ENCODE assay signal across 17 mouse cellular contexts in the genomic region with DNA sequence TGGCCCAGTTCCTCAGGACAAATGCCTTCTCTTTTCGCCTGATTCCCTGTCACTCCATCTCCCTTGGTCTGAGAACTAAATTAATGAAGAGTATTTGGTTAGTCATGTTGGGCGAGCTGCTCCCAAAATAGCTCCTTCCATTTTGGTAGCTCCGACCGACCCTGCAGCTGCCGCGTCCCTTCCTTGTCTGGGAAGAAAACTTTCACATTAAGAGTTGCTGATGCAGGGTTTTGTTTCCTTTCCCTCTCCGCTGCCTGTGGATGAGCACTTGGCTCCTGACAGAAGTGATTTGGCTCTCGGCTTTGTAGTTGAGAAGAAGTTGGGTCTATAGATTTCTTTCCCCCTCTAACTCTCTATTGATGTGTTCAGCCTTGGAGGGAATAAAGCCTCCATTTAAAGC.
A peak's percentile ranks its signal among the peaks of the same experiment; 100 is the strongest.
DNase-seq lines count a peak whose midpoint lies in the region; ATAC-seq and TF ChIP-seq lines count a peak whose summit lies in the region.
"Had no signal": no experiment of that assay in that cellular context is flagged by ENCODE, and none has a peak within 500 bp of the region (broad histone marks: within the 10 kb centered on the region; RNA-seq: fewer than 3 reads in every experiment).

No protein-coding gene starts in this region.

- H3K4me2 ChIP-seq in heart, embryonic 12.5 days = peak overlapping the region; percentile 54
- H3K4me2 ChIP-seq: limb, embryonic 13.5 days; neural tube, embryonic 12.5 days; stomach, embryonic 15.5 days had no signal

- intact Hi-C loops in gastrocnemius, adult 2 months (cut with DNase I) = no loop called here
- intact Hi-C loops in gastrocnemius, postnatal 36 days (cut with DNase I) = no loop called here

- no peaks in the 10 kb centered on the region for H3K27me3 ChIP-seq in heart, embryonic 12.5 days (replicated peaks)
- H3K27me3 ChIP-seq in thymus, adult 2 months (ENCODE audit: control insufficient read depth, insufficient read depth, low read length) = no peaks in the 10 kb centered on the region
- H3K27me3 ChIP-seq: limb, embryonic 13.5 days; neural tube, embryonic 12.5 days; stomach, embryonic 15.5 days had no signal

- 0 out of 2 replicates have a peak, but pooled peaks cover 6% of the 10 kb centered on the region for H3K4me1 ChIP-seq in heart, embryonic 12.5 days (replicated peaks)
- peaks cover 9% of the 10 kb centered on the region for H3K4me1 ChIP-seq in olfactory bulb, adult 2 months (ENCODE audit: control insufficient read depth, insufficient read depth, low read length)
- no peaks in the 10 kb centered on the region for H3K4me1 ChIP-seq in thymus, adult 2 months (replicated peaks; ENCODE audit: control insufficient read depth, insufficient read depth, low read length)
- H3K4me1 ChIP-seq: limb, embryonic 13.5 days; neural tube, embryonic 12.5 days; stomach, embryonic 15.5 days had no signal

- H3K9ac ChIP-seq in heart, embryonic 12.5 days = no peak overlapping the region
- H3K9ac ChIP-seq: forebrain, postnatal 0 days; limb, embryonic 13.5 days; neural tube, embryonic 12.5 days; stomach, embryonic 15.5 days had no signal

- peak; percentile 76 for DNase-seq in gastrocnemius, adult 2 months
- DNase-seq in gastrocnemius, postnatal 36 days = no peak
- DNase-seq in lung, postnatal 10 days = peak; percentile 28
- no peak for DNase-seq in lung, postnatal 25 days (ENCODE audit: low spot score)
- no peak for DNase-seq in T-cell, adult 2 months (ENCODE audit: low spot score)
- no peak for DNase-seq in thymus, adult 2 months
- DNase-seq: B cell, adult 2 months; cerebellum, adult 8-10 months; forebrain, postnatal 0 days; kidney, adult 8-10 months; midbrain, embryonic 14.5 days; right cerebral cortex, postnatal 4 days had no signal

- TF ChIP-seq POLR2A in olfactory bulb, adult 2 months (IDR thresholded peaks at IDR 0.05; ENCODE audit: insufficient read depth, low read depth, low read length) = no peak
- no peak for TF ChIP-seq POLR2A in thymus, adult 2 months (IDR thresholded peaks at IDR 0.05; ENCODE audit: control insufficient read depth, extremely low read depth, insufficient read depth, low read length, poor library complexity)

- no peaks in the 10 kb centered on the region for H3K36me3 ChIP-seq in heart, embryonic 12.5 days
- H3K36me3 ChIP-seq in thymus, adult 2 months (ENCODE audit: control insufficient read depth, insufficient read depth, low read length) = no peaks in the 10 kb centered on the region
- H3K36me3 ChIP-seq: limb, embryonic 13.5 days; neural tube, embryonic 12.5 days; stomach, embryonic 15.5 days had no signal

- H3K4me3 ChIP-seq in gastrocnemius, adult 2 months = peak overlapping the region; percentile 69
- peak overlapping the region; percentile 18 for H3K4me3 ChIP-seq in heart, embryonic 12.5 days
- no peak overlapping the region for H3K4me3 ChIP-seq in olfactory bulb, adult 2 months (ENCODE audit: insufficient read depth, low read depth, low read length)
- no peak overlapping the region for H3K4me3 ChIP-seq in thymus, adult 2 months (ENCODE audit: control insufficient read depth, insufficient read depth, low read length)
- H3K4me3 ChIP-seq: limb, embryonic 13.5 days; neural tube, embryonic 12.5 days; stomach, embryonic 15.5 days had no signal

- no peak for ATAC-seq in heart, embryonic 12.5 days (ENCODE audit: insufficient number of reproducible peaks, low FRiP score)
- ATAC-seq: forebrain, postnatal 0 days had no signal

- 32% methylated on average over 8 of the region's 8 CpGs for WGBS in heart, embryonic 12.5 days
- 17% methylated on average over 8 of the region's 8 CpGs for WGBS in olfactory bulb, adult 2 months
- WGBS in thymus, adult 2 months = 86% methylated on average over 8 of the region's 8 CpGs

- peak overlapping the region; percentile 97 for H3K27ac ChIP-seq in gastrocnemius, adult 2 months
- H3K27ac ChIP-seq in heart, embryonic 12.5 days (ENCODE audit: poor library complexity, severe bottlenecking) = 0 out of 2 replicates have a peak overlapping the region, but pooled peaks have one; percentile 60
- H3K27ac ChIP-seq in olfactory bulb, adult 2 months (ENCODE audit: insufficient read depth, low read depth, low read length) = 0 out of 2 replicates have a peak overlapping the region, but pooled peaks have one; percentile 45
- no peak overlapping the region for H3K27ac ChIP-seq in thymus, adult 2 months (ENCODE audit: control insufficient read depth, insufficient read depth, low read length)
- H3K27ac ChIP-seq: limb, embryonic 13.5 days; neural tube, embryonic 12.5 days; stomach, embryonic 15.5 days had no signal

- TF ChIP-seq CTCF in gastrocnemius, adult 2 months (IDR thresholded peaks at IDR 0.05) = no peak
- TF ChIP-seq CTCF in olfactory bulb, adult 2 months (IDR thresholded peaks at IDR 0.05; ENCODE audit: insufficient read depth, low read depth, low read length) = no peak
- TF ChIP-seq CTCF in thymus, adult 2 months (IDR thresholded peaks at IDR 0.05; ENCODE audit: borderline replicate concordance, control insufficient read depth, extremely low read depth, insufficient read depth, low read length, poor library complexity) = no peak

- no peaks in the 10 kb centered on the region for H3K9me3 ChIP-seq in heart, embryonic 12.5 days (replicated peaks)
- H3K9me3 ChIP-seq: limb, embryonic 13.5 days; neural tube, embryonic 12.5 days; stomach, embryonic 15.5 days had no signal

Comparison
In these comparisons a context has a peak if more than half of its experiments do, and no peak if none do; other contexts are left out.
1. DNase-seq: peak in gastrocnemius, adult 2 months (single experiment) and lung, postnatal 10 days (single experiment); none in gastrocnemius, postnatal 36 days (0 of 2), lung, postnatal 25 days (single experiment), T-cell, adult 2 months (single experiment) and thymus, adult 2 months (single experiment).
2. H3K4me3 ChIP-seq: peak in gastrocnemius, adult 2 months (single experiment) and heart, embryonic 12.5 days (single experiment); none in olfactory bulb, adult 2 months (single experiment) and thymus, adult 2 months (single experiment).